Mouse (Mus musculus): ENCODE measurements at regions not wholly inside any gene's neighbourhood (a gene's known extent, or its start where the extent isn't known, plus 50 kb on each side); places are given as distances from the start of the nearest gene placed in this dataset.

DNA sequence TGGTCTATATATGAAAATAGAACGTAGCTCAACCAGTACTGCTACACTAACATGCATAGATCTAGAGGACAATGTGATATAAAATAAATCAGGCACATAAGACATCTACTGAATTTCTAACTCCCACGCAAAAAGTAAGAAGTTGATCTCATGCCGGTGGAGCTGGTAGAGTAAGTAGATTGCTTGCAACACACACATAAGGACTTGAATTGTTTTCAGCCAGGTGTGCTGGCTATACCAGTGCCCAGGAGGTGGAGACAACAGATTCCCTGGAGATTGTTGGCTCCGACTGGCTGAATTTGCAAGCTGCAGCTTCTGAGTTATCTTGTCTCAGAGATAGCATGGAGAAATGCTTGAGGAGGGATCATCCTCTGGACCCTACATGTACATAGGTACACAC is 331.6 kb upstream of the Tenm3 start:
- TF ChIP-seq CTCF (IDR thresholded peaks at IDR 0.05; ENCODE audit: control insufficient read depth, insufficient read depth, insufficient replicate concordance, low read depth, low read length) (no peak), POLR2A (IDR thresholded peaks at IDR 0.05; ENCODE audit: control insufficient read depth, low read depth, low read length) (no peak)
- no peaks in the 10 kb centered on the region for H3K36me3 ChIP-seq (ENCODE audit: control insufficient read depth, insufficient read depth, low read length)
- no peak overlapping the region for H3K27ac ChIP-seq (ENCODE audit: control insufficient read depth, insufficient read depth, low read depth, low read length)
- no peaks in the 10 kb centered on the region for H3K27me3 ChIP-seq (ENCODE audit: control insufficient read depth, insufficient read depth, low read length)
- no peak overlapping the region for H3K4me3 ChIP-seq (ENCODE audit: control insufficient read depth, low read depth, low read length)
- no peaks in the 10 kb centered on the region for H3K4me1 ChIP-seq (ENCODE audit: control insufficient read depth, insufficient read depth, low read length)

DNA sequence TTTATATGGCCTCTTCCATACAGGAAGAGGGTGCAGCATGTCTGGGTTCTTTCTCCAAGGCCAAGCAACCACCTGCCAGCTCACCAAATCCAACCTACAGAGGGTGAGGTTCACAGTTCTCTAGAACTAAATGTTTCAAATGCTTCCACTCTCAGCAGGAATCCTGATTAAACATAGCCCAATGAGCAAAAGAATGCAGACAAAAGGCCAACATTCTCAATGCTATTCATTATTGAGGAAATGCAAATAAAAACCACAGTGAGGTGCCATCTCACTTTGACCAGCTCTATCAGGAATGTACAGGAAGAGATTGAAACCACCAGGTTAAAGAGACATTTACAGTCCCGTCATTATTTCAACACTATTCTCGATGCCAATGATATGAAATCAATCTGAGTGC is 331.2 kb upstream of the Tenm3 start:
- Histone ChIP-seq H3K27me3 (ENCODE audit: control insufficient read depth, insufficient read depth, low read length) (no peaks in the 10 kb centered on the region), H3K27ac (ENCODE audit: control insufficient read depth, insufficient read depth, low read depth, low read length) (no peak overlapping the region), H3K4me3 (ENCODE audit: control insufficient read depth, low read depth, low read length) (no peak overlapping the region), H3K4me1 (ENCODE audit: control insufficient read depth, insufficient read depth, low read length) (no peaks in the 10 kb centered on the region), H3K36me3 (ENCODE audit: control insufficient read depth, insufficient read depth, low read length) (no peaks in the 10 kb centered on the region)
- TF ChIP-seq CTCF (IDR thresholded peaks at IDR 0.05; ENCODE audit: control insufficient read depth, insufficient read depth, insufficient replicate concordance, low read depth, low read length) (no peak), POLR2A (IDR thresholded peaks at IDR 0.05; ENCODE audit: control insufficient read depth, low read depth, low read length) (no peak)

DNA sequence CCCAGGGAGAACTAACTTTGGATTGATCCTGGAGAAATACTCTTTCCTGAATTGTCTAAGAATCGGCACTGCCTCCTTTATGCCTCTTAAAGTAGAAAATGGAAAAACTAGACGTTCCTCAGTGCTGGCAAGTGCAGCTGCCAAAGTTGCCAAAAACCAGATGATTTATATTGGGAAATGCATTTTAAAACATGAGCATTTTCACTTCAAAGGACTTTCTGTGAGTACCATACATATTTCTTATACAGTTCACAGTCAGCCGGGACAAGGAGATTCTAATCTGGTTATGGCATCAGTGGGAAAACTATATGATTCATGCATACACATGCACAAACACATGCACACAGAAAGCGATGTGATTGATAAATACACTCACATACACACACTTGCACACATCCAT is 315.6 kb upstream of the Tenm3 start:
- Histone ChIP-seq H3K4me1 (ENCODE audit: control insufficient read depth, insufficient read depth, low read length) (no peaks in the 10 kb centered on the region), H3K27ac (ENCODE audit: control insufficient read depth, insufficient read depth, low read depth, low read length) (no peak overlapping the region), H3K36me3 (ENCODE audit: control insufficient read depth, insufficient read depth, low read length) (no peaks in the 10 kb centered on the region), H3K27me3 (ENCODE audit: control insufficient read depth, insufficient read depth, low read length) (no peaks in the 10 kb centered on the region), H3K4me3 (ENCODE audit: control insufficient read depth, low read depth, low read length) (no peak overlapping the region)
- no peak for TF ChIP-seq CTCF (IDR thresholded peaks at IDR 0.05; ENCODE audit: control insufficient read depth, insufficient read depth, insufficient replicate concordance, low read depth, low read length)
- TF ChIP-seq POLR2A (IDR thresholded peaks at IDR 0.05; ENCODE audit: control insufficient read depth, low read depth, low read length): no peak

DNA sequence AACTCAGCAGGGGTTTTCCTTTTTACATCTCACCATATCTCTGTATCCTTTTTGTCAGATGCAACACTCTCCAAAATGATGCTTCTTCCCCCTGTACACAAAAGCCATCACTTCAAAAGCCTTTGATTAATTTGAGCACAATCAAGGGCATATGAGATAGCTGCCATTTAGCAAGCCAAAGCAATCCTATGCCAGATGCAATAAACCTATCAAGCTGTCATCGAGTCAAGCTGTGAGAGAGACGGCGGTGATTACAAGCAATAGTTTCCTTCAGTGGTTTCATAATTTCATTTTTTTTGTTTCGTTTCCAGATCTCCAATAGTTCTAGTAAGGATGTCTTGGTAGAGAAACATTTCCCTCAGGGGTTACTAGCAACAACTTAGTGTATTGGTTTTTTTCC is 314.4 kb upstream of the Tenm3 start:
- TF ChIP-seq POLR2A (IDR thresholded peaks at IDR 0.05; ENCODE audit: control insufficient read depth, low read depth, low read length) (no peak), CTCF (IDR thresholded peaks at IDR 0.05; ENCODE audit: control insufficient read depth, insufficient read depth, insufficient replicate concordance, low read depth, low read length) (no peak)

DNA sequence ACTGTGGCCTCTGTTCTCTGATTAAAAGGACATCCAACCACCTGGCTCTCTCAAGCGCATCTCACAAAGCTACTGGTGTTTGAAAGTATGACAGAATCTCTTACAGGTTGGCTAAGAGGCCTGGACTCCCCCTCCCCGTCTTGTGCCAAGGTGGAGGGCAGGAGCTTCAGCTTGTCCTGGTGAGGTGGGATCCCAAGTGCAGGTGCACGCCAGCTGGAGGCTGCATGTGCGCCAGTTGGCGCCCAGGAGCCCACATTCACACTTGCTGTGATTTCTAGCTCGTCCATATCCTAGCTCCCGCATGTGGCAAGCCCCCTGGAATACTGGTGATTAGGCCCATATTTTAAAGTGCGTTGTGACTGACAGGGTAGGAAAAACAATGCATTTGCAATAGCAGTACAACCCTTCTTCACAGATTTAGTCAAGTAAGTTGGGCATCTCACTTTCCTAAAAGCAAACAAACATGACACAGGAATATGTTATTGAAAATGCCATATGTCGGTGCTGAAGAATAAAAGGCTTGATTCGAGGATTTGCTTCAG is 292.8 kb upstream of the Tenm3 start:
- H3K4me1 ChIP-seq (ENCODE audit: control insufficient read depth, insufficient read depth, low read length): no peaks in the 10 kb centered on the region
- no peaks in the 10 kb centered on the region for H3K36me3 ChIP-seq (ENCODE audit: control insufficient read depth, insufficient read depth, low read length)
- H3K4me3 ChIP-seq (ENCODE audit: control insufficient read depth, low read depth, low read length): no peak overlapping the region
- no peaks in the 10 kb centered on the region for H3K27me3 ChIP-seq (ENCODE audit: control insufficient read depth, insufficient read depth, low read length)
- H3K27ac ChIP-seq (ENCODE audit: control insufficient read depth, insufficient read depth, low read depth, low read length): no peak overlapping the region
- TF ChIP-seq CTCF (IDR thresholded peaks at IDR 0.05; ENCODE audit: control insufficient read depth, insufficient read depth, insufficient replicate concordance, low read depth, low read length) (no peak), POLR2A (IDR thresholded peaks at IDR 0.05; ENCODE audit: control insufficient read depth, low read depth, low read length) (no peak)

More for the DNA sequence above, 314.4 kb upstream of the Tenm3 start:
- no peaks in the 10 kb centered on the region for H3K4me1 ChIP-seq (ENCODE audit: control insufficient read depth, insufficient read depth, low read length)
- H3K36me3 ChIP-seq (ENCODE audit: control insufficient read depth, insufficient read depth, low read length): no peaks in the 10 kb centered on the region
- H3K27ac ChIP-seq (ENCODE audit: control insufficient read depth, insufficient read depth, low read depth, low read length): no peak overlapping the region
- H3K4me3 ChIP-seq (ENCODE audit: control insufficient read depth, low read depth, low read length): no peak overlapping the region
- no peaks in the 10 kb centered on the region for H3K27me3 ChIP-seq (ENCODE audit: control insufficient read depth, insufficient read depth, low read length)

DNA sequence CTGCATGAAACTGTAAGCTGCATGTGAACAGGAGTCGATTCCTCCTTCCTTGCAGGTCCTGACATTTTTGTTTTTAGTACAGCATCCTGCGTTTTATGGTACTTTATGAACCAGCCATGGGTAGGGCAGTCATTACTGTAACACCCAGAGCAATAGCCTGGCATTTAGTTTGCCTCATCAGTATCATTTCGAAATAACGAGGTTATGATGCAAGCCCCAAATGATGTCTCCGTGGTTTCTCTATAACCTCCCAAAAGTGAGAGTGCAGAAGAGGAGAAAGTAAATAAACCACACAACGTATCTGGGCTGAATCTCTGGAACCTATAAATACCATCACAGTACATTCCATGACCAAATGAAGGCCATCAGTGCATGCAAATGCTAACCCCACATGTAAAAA is 265.3 kb upstream of the Tenm3 start:
- H3K4me1 ChIP-seq (ENCODE audit: control insufficient read depth, insufficient read depth, low read length): no peaks in the 10 kb centered on the region
- no peak overlapping the region for H3K27ac ChIP-seq (ENCODE audit: control insufficient read depth, insufficient read depth, low read depth, low read length)
- TF ChIP-seq POLR2A (IDR thresholded peaks at IDR 0.05; ENCODE audit: control insufficient read depth, low read depth, low read length) (no peak), CTCF (IDR thresholded peaks at IDR 0.05; ENCODE audit: control insufficient read depth, insufficient read depth, insufficient replicate concordance, low read depth, low read length) (no peak)
- H3K4me3 ChIP-seq (ENCODE audit: control insufficient read depth, low read depth, low read length): no peak overlapping the region
- no peaks in the 10 kb centered on the region for H3K36me3 ChIP-seq (ENCODE audit: control insufficient read depth, insufficient read depth, low read length)
- no peaks in the 10 kb centered on the region for H3K27me3 ChIP-seq (ENCODE audit: control insufficient read depth, insufficient read depth, low read length)

DNA sequence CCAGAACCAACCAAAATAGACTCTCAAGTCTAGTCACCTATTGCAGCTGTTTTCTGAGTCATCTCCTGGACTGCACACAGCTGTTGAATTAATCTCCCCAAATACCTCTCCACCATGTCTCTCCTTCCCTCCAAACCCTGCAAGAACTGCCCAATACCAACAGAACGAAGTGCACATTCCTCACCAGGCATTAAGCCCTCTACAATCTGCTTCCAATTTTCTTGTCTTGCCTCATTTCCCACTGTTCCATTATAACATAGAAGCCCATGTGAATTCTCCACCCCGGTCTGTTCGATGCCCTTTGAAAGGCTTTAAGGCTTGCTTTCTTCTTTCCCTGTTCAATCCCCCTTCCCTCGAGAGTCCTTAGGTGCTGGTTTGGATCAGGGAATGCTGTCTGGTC is 264.9 kb upstream of the Tenm3 start:
- TF ChIP-seq POLR2A (IDR thresholded peaks at IDR 0.05; ENCODE audit: control insufficient read depth, low read depth, low read length) (no peak), CTCF (IDR thresholded peaks at IDR 0.05; ENCODE audit: control insufficient read depth, insufficient read depth, insufficient replicate concordance, low read depth, low read length) (no peak)
- Histone ChIP-seq H3K4me3 (ENCODE audit: control insufficient read depth, low read depth, low read length) (no peak overlapping the region), H3K4me1 (ENCODE audit: control insufficient read depth, insufficient read depth, low read length) (no peaks in the 10 kb centered on the region), H3K27ac (ENCODE audit: control insufficient read depth, insufficient read depth, low read depth, low read length) (no peak overlapping the region), H3K27me3 (ENCODE audit: control insufficient read depth, insufficient read depth, low read length) (no peaks in the 10 kb centered on the region), H3K36me3 (ENCODE audit: control insufficient read depth, insufficient read depth, low read length) (no peaks in the 10 kb centered on the region)

DNA sequence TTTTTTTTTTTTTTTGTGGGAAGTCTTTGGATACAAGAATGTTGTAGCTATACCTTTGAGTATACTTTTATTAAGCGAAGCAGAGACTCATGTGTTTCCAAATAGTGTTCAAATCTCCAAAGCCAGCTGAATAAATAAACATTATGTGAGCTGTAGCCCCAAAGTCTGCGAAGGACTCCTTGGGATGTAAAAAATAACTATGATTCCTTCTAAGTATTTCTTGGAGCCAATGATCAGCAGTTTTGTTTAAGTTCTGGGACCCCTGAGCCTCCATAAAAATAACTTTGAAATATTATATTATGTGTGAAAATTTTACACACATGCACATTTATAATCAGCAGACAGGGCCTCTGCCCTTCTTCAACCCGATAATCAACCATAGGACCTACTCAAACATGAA is 262.8 kb upstream of the Tenm3 start:
- H3K4me1 ChIP-seq (ENCODE audit: control insufficient read depth, insufficient read depth, low read length): no peaks in the 10 kb centered on the region
- TF ChIP-seq CTCF (IDR thresholded peaks at IDR 0.05; ENCODE audit: control insufficient read depth, insufficient read depth, insufficient replicate concordance, low read depth, low read length) (no peak), POLR2A (IDR thresholded peaks at IDR 0.05; ENCODE audit: control insufficient read depth, low read depth, low read length) (no peak)

More for the DNA sequence above, 262.8 kb upstream of the Tenm3 start:
- H3K27ac ChIP-seq (ENCODE audit: control insufficient read depth, insufficient read depth, low read depth, low read length): no peak overlapping the region
- no peaks in the 10 kb centered on the region for H3K36me3 ChIP-seq (ENCODE audit: control insufficient read depth, insufficient read depth, low read length)
- no peaks in the 10 kb centered on the region for H3K27me3 ChIP-seq (ENCODE audit: control insufficient read depth, insufficient read depth, low read length)
- no peak overlapping the region for H3K4me3 ChIP-seq (ENCODE audit: control insufficient read depth, low read depth, low read length)
